Mouse (Mus musculus) myocyte (in vitro differentiated cells): ENCODE measurements around the gene Plcb4.

Source experiments
- CEBPB ChIP-seq: IDR thresholded peaks from 2 replicates; pipeline ENCODE4 v1.6.1; 2011; ENCODE audit warnings: mild to moderate bottlenecking, moderate library complexity; ENCODE audit not compliant: poor library complexity, insufficient read depth, severe bottlenecking
- E2F4 ChIP-seq: IDR thresholded peaks from one replicate; pipeline ENCODE4 v1.6.1; 2011; ENCODE audit warnings: mild to moderate bottlenecking, control low read depth, moderate library complexity; ENCODE audit not compliant: insufficient read depth
- MAX ChIP-seq: IDR thresholded peaks from one replicate; pipeline ENCODE4 v1.6.1; 2011; ENCODE audit warnings: low read depth, mild to moderate bottlenecking, control low read depth
- MYOD1 ChIP-seq, 3 experiments: IDR thresholded peaks; one replicate each; pipeline ENCODE4 v1.6.1; 2011; ENCODE audit warnings: control low read depth in 2 of 3, low read depth in 2 of 3, mild to moderate bottlenecking in 2 of 3, moderate library complexity in 1 of 3; ENCODE audit not compliant: insufficient read length in 2 of 3, control insufficient read depth in 1 of 3
- MYOG ChIP-seq, 3 experiments: IDR thresholded peaks; one replicate each; pipeline ENCODE4 v1.6.1; 2011; ENCODE audit warnings: control low read depth in 2 of 3, low read depth in 2 of 3, mild to moderate bottlenecking in 2 of 3; ENCODE audit not compliant: insufficient read length in 2 of 3, control insufficient read depth in 1 of 3, insufficient read depth in 1 of 3
- POLR2A ChIP-seq: IDR thresholded peaks from one replicate; pipeline ENCODE4 v1.6.1; 2011; ENCODE audit warnings: low read depth, mild to moderate bottlenecking, control low read depth, moderate library complexity; ENCODE audit not compliant: insufficient read length
- POLR2AphosphoS2 ChIP-seq: IDR thresholded peaks from one replicate; pipeline ENCODE4 v1.6.1; 2011; ENCODE audit warnings: low read depth, control low read depth; ENCODE audit not compliant: insufficient read length
- REST ChIP-seq: IDR thresholded peaks from one replicate; pipeline ENCODE4 v1.6.1; 2011; ENCODE audit warnings: mild to moderate bottlenecking, control low read depth, moderate library complexity; ENCODE audit not compliant: insufficient read depth, insufficient read length
- SRF ChIP-seq: IDR thresholded peaks from one replicate; pipeline ENCODE4 v1.6.1; 2011; ENCODE audit warnings: low read depth; ENCODE audit not compliant: control insufficient read depth, insufficient read length
- TCF12 ChIP-seq: IDR thresholded peaks from one replicate; pipeline ENCODE4 v1.6.1; 2011; ENCODE audit warnings: mild to moderate bottlenecking, control low read depth; ENCODE audit not compliant: poor library complexity, insufficient read depth, severe bottlenecking
- USF1 ChIP-seq: IDR thresholded peaks from one replicate; pipeline ENCODE4 v1.6.1; 2011; ENCODE audit warnings: low read depth, mild to moderate bottlenecking, control low read depth, moderate library complexity

GRCm38 (mm10) chr2:135700686-135701413, 42.0 kb downstream of the Plcb4 start:
- TF ChIP-seq MYOD1 (IDR thresholded peaks at IDR 0.05; ENCODE audit: control insufficient read depth in 1 of 3, insufficient read length in 2 of 3, low read depth in 2 of 3): no peak
- no peak for TF ChIP-seq POLR2A
- no peak for TF ChIP-seq POLR2AphosphoS2
- no peak for TF ChIP-seq MAX
- no peak for TF ChIP-seq E2F4
- no peak for TF ChIP-seq CEBPB
- TF ChIP-seq USF1: no peak
- TF ChIP-seq SRF: no peak
- no peak for TF ChIP-seq TCF12
- no peak for TF ChIP-seq REST
- no peak for TF ChIP-seq MYOG (IDR thresholded peaks at IDR 0.05; ENCODE audit: control insufficient read depth in 1 of 3, insufficient read depth in 1 of 3, insufficient read length in 2 of 3, low read depth in 2 of 3)
